Mouse (Mus musculus) C2C12 (cell line): ENCODE measurements around the gene Slc6a21.

Experiments used
- CTCF ChIP-seq: IDR thresholded peaks from one replicate; pipeline ENCODE4 v1.5.1; 2011; ENCODE audit not compliant: control insufficient read depth, insufficient read depth, insufficient read length
- MAX ChIP-seq: IDR thresholded peaks from one replicate; pipeline ENCODE4 v1.6.1; 2011; ENCODE audit warnings: mild to moderate bottlenecking, control low read depth
- MYOD1 ChIP-seq: IDR thresholded peaks from one replicate; pipeline ENCODE4 v1.6.1; 2011; ENCODE audit warnings: low read depth; ENCODE audit not compliant: control insufficient read depth, insufficient read length
- MYOG ChIP-seq: IDR thresholded peaks from one replicate; pipeline ENCODE4 v1.6.1; 2011; ENCODE audit not compliant: control insufficient read depth, insufficient read length; ENCODE audit errors: extremely low read depth
- USF1 ChIP-seq: IDR thresholded peaks from one replicate; pipeline ENCODE4 v1.6.1; 2011; ENCODE audit warnings: low read depth, mild to moderate bottlenecking, control low read depth, moderate library complexity

- TF ChIP-seq USF1 (no peak), MAX (no peak), CTCF (no peak), MYOG (no peak), MYOD1 (no peak)
Measured at GRCm38 (mm10) chr7:45316536-45316935, 39.2 kb downstream of the Slc6a21 start.
